Mouse (Mus musculus) cerebellum, adult 11 months (tissue): ENCODE measurements around the gene Tnfrsf13c.
A peak's percentile ranks its signal among the peaks of the same experiment; 100 is the strongest.

Experiments used
- DNase-seq: peaks from one replicate; pipeline ENCODE4 v3.0.0; 2022

Gene Tnfrsf13c

DNA sequence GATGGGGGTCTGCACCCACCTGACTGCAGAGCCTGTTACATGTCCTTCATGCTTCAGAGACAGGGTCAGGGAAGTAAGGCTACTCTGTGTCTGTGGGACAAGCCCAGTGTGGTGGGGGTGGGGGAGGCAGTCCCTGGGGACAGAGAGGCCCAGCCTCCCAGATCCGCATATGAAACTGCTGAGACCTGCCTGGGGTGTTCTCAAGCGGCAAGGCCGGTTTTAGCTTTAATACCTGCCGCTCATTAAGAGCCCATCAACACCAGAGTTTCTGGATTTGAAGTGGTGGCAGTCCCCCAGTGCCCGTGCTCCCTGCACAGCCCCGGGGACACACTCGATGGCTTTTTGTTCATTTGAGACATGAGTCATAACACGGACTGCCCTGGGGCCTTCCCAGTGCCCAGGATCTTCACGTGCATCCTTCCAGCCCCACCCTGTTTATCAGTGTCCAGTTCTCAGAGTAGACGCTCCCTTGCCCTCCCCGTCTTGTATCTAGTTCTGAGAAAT, 5.4 kb upstream of the Tnfrsf13c start:
- DNase-seq: no peak

DNA sequence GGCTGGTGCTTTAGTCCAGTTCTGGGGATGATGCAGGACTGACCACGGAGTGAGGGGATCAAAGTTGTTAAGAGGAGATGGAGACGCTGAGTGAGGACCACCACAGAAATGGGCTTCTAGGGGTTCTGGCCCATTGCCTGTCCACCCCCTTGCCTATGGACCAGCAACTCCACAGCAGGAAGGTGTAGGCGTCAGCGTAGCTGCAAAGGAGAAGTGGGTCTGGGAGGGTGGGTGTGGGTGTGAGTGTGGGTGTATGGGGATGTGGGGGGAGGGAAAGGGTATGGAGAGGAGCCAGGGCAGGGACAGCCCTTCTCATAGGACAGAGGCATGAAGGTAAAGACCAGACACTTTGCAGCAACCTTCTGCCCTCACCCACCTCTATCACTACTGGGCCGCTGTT, 1.6 kb upstream of the Tnfrsf13c start:
- DNase-seq: no peak

DNA sequence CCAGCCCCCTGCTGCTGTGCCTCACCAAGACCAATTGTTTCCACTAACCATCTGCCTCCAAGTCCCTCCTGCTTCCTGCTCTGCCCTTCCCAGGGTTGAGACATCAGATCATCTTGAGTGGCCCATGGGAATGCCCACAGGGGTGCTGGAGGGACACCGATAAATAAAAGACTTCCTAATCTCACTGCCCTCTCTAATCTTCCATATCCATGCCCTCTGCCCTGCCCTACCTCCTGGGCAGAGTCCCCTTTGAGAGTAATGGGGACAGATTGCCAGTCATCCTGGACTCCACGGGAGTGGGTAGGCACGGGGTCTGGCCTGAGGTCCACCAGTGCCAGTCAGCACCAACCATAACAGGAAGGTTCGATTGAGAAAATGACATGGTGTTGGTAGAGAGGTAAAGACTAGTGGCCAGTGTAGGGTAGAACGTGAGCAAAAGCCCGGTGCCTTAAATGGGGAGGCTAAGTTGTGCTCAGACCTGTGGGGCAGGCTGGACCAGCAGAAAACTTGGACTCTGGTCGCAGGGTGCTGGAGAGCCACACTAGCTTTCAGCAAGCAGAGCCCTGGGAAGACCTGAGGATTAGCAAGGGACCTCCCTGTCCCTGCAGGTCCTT, 540 bp upstream of the Tnfrsf13c start:
- no peak for DNase-seq

DNA sequence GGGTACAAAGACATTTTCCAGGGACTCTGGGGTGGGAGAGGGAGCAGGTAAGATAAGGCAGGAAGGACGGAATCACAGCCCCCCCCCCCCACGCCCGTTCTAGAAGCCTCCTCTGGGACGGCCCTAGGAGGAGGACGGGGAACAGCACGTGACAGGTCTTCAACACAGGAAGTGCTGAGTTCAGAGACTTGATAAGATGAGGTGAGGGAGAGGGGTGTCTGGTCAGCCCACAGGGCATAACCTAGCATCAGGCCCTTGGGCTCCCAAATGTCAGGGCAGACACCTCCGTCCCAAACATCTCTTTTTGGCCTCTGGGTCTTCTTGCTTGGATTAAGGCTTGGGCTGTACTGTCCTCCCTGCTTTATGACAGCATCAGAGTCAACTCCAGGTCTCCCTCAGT, 918 bp downstream of the Tnfrsf13c start:
- DNase-seq: no peak

DNA sequence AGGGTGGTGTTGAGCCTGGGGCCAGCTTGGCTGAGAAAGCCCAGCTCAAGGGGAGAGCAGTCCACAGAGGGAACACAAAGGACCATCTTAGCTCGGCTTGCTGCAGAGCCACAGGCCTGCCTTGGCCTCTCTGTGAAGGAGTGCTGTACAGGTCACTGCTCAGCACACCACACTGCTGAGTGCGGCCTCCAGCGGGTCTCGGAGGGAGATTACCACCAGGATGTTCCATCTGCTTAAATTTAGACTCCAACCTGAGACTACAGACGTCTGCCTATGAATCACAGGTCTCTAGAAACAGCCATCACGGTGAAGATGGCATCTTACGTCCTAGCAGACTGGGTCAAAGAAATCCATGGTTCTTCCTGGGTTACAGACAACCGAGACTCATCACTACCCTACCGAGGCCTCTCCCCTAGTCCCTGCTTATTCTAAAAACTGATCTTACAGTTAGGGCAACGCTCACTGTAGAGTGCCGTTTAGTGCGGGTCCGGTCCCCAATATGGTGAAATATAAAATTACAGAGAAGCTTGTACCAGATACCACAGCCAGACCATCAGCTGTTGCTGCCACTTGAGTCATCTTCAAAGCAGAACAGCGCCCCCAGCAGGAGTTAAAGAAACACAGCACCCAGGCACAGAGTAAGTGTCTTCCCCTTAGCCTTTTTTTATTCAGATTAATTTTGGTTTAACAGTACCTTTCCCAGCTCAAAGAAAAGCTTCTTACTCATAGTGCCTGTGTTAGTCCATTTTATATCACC, 2.9 kb downstream of the Tnfrsf13c start:
- DNase-seq: no peak

DNA sequence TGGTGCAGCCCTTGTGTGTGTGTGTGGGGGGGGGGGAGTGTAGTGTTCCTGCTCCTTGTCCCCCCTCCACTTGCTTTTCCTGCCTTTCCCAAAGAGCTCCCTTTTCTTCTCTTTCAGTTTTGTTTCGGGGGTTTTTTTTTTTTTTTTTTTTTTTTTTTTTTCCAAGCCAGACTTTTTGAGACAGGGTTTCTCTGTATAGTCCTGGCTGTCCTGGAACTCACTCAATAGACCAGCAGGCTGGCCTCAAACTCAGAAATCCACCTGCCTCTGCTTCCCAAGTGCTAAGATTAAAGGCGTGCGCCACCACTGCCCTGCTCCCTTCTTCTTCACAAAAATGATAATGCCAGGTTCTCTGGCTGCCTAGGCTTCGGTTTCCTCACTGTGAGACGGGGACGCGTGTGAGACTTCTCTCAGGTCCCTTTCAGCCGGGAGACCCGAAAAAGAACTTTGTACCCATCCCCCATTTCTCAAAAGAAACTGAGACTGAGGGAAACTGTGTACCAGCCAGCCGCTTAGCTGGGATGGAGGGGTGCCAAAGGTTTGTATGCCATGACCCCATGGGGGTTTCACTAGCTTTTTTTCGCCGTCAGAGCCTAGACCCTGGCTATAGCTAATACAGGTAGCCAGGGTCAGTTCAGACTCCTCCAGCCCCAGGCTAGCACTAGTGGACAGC, 4.0 kb downstream of the Tnfrsf13c start:
- no peak for DNase-seq

DNA sequence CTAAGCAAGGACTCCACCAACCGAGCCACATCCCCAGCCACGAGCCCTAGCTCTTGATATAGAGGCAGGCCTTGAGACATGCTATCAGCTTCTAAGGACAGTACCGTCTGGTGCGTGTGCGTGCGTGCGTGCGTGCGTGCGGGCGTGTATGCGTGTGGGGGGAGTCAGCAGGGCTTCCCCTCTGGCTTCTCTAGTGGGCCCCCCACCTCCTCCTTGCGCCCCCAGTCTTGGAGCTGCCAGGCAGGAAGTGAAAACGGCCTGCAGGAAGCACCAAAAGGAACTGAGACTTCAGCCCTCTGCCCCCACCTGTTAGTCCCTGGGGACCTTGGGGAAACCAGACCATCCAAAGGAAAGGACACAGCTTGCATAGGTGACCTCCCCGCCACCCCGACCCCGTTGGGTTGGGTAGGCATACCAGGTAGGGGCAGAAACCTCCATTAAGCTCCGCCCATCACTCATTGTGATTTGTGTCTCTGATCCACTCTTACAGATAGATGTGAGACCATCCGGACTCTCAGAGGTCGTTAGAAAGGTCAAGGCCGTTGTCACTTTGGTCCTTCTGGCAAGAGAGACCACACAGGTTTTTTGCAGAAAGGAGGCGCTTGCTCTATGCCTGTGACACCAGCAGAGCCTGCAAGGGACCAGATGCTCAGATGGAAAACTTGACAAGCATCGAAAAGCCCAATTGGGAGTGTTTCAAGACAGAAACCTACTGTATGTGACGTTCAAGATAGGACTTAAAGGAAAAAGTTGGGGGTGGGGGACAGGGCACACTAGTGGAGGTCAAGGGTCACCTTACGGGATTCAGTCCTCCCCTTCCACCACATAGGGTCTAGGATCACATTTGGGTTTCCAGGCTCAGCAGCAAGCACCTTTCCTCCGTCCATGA, 5.1 kb downstream of the Tnfrsf13c start:
- DNase-seq: no peak

DNA sequence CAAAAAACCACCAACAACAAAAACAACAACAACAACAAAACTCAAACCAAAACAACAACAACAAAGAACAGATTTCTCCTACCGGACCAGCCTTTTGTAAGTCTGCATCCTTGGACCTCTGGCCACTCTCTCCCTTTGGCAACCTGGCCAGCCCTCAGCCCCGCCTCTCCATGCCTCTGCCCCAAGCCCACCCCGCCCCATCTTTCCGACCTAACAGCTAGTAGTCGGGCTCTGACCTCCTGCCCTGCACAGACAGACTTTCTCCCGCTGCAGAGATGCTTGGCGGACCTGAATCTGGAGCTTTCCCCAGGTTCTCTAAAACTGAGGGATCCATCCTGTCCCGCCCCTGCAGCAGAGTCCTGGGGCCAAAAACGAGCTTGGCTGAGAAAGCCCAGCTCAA, 6.2 kb downstream of the Tnfrsf13c start:
- no peak for DNase-seq

DNA sequence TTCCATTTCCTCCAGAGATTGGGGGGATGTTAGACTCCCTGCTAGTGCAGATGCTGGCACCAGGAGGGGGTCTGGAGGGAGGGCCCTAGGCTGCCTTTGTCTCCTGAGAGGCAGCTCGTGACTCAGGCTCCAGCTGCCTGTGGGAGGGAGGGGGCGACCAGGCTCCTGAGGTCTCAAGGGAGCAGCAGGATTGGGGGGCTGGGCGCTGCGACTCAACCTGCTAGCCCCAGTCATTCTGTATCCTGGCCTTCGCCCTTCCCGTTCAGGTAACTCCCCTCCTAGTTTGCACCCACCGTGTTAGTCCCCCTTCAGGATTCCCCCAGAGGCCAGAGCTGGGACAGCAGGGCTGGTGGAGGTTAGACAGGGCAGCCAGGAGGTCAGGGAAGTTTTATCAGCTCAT, 7.1 kb downstream of the Tnfrsf13c start:
- DNase-seq: no peak

DNA sequence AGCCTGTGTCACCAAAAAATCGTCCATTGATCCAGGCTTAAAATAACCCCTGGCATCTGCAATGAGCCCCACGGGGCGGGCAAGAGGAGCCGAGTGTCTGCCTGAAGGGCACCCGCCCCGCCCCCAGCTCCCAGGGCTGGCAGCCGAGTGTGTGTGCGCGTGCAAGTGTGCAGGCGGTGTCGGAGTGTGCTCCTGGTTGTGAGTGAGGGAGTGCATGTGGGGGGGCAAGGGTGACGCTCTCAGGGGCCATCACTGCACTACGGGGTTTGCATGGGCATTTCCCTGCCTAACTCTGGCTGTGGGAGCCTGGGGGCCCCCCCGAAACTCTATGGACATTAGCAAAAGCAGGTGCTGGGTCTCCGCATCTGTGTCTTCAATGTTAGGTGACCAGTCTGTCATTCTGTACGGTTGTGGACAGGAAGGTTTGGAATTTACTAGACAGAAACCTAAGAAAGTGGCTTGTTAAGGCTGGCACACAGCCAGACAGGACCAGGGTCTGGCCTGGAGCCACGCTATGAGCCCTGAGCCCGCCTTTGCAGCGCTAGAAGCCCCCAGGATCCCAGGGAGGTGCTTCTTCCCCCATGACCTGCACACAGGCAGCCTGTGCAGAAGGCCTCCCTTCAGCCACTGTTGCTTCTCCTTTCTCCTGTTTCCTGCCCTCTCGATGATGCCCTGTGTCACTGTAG, 7.9 kb downstream of the Tnfrsf13c start:
- no peak for DNase-seq

DNA sequence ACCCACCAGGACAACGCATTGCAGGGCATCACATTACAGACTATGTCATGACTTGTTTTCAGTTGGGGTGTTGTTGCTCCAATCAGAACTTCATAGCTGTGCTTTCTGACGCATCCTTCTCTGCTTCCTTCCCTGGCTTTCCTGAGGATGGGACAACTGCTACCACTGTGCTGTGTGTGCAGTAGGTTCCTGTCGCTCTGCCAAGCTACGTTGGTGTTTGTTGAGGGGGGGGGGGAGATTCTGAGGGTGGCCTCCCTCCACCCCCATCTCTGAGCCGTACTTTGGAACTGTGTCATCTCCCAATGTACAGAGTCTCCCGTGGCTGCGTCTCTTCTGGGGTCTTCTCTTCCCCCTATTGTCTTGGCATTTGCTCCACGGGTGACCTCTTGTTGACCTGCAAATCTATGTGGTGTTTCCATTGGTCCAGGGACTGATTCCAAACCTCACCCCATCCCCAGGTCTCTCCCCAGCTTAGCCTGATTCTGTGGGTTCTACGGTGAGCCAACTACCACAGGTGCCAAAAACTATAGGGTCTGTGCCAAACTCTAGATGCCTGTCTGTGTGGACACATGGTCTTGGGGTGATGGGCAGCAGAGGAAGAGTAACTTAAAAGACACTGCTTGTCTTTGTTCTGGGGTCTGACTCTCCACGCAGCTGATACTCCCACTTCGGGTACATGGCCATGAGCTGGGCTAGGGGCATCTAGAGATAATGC, 8.7 kb downstream of the Tnfrsf13c start:
- DNase-seq: peak; percentile 69

DNA sequence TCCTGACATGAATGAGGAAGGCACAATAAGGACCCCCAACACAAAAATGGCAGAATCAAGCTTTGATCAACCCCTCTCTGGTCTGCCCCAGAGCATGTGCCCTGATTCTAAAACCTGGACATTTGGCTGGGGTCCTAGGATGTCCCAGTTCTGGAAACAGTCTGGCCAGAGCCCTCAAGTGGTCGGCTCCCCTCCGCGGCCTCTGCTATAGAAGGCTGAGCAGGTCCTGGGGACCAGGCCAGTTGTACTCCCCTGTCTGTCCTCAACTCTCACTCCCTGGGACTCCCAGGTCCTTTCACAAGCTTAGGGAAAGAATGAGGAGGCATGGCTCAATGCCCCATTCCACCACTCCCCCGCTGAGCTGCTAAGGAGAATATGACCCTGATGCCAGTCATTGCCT, 10.9 kb downstream of the Tnfrsf13c start:
- DNase-seq: no peak

DNA sequence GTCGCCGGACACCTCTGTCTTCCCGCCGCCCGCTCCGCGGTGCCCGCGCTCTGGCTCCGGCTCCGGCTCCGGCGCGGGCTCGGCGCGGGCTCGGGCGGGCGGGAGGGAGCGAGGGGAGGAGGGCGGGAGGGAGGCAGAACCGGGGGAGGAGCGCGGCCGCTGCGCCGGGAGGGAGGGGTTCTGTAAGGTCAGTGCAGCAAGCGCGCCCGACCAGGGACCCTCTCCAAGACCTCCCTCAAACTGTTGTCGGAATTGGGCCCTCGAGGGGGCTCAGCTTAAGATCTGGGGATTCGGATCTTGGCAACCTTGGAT, 11.5 kb downstream of the Tnfrsf13c start, which contains the start of gene Shisa8:
Gene Shisa8 (minus strand): TSS at position 64 of the 312 bp plus-strand sequence.
- DNase-seq: no peak

DNA sequence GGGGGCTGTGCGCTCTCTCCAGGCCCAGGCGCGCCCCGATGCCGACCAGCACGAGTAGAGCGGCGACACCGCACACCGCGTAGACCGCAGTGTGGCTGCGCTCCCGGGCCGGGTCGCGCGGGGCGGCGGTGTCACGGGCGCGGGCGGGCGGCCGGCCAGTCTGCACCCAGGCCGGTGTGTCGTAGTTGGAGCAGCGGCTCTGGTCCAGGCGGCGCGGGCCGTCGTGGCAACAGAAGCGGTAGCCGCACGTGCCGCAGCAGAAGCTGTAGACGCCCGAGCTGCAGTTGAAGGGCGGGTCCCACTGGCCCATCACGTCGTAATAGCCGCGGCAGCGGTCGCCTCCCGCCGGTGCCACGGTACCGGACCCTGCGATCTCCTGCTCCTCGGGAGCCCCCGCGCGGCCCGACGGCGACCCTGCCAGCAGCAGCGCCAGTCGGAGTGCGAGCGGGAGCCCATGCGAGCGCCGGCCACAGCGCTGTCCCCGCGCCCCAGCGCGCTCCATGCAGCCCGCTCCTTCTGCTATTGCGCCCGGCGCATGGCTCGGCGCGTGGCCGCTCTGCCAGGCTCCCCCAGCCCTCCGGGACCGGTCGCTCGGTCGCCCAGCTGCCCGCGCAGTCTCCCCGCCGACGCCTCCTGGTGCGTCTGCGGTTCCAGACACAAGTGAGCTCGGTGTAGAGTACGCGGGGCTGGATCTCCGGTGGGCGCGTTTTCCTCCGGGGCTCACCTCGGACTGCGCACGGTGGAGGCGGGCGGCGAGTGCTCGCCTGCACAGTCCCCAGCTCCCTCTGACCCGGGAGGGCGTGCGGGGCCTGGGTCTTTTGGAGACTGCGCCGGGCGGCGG, 12.0 kb downstream of the Tnfrsf13c start:
- DNase-seq: peak; percentile 65

DNA sequence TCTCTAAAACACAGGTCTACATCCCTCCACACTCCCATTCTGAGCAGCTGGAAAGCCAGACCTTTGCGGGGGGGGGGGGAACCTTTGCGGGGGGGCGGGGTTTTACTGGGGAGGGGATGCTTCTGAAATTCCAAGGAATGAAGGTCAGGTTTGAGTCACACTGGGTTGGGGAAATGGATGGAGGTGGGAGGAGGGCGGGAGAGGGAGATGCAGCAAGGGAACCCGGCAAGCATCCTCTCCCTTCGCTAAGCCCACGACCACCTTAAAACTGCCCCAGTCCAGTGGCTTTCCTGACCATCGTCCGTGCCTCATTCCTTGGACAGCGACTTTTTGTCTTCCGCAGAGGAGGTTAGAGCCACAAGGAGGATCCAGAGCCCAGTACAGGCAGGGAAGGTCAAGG, 12.9 kb downstream of the Tnfrsf13c start:
- no peak for DNase-seq

DNA sequence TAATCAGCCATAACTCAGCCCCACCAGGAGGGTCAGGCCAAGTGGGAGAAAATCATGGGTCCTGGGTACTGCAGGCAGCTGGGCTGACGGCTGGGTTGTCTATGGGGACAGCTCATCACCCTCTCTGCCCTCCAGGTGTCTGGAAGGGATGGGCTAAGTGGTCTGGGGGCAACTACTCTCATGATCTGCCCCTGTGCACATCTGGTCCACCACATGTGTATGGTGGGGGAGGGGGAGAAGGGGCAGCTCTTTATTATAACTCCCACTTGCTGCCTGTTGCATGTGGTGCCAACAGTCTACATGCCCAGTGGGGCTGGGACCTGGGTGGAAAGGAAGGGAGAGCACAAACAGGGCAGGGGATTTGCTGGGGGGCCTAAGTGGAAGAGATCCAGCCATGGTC, 13.4 kb downstream of the Tnfrsf13c start:
- DNase-seq: no peak

DNA sequence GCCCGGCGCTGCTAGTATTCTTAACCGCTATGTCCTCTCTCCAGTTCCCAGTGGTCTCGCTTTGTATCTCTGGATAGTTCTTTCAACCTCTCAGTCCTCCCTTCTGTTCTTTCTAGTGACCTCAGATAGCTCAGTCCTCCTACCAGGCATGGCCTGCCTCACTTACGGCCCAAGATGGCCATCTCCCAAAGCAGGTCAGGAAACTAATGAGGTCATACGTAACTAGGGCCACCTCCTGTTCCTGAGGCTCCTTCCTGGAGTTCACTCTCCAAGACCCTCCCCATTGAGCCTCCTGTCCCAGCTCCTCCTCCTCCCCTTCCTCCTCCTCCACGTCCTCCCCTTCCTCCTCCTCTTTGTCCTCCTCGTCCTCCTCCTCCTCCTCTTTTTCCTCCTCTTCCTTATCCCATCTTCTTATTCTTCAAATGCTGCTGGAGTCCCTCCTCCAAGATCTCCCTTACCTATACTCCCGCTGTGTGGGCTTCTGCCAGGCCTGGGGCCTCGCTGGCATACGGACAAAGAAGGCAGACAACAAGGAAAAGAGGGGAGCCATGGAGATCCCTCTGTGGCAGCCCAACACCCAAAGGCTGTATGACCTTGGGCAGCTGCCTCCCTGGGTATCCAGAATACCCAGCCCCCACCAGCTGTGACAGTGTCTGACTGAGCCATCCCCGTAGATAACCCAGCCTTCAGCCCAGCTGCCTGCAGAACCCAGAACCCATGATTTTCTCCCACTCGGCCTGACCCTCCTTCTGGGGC, 14.7 kb downstream of the Tnfrsf13c start:
- no peak for DNase-seq

DNA sequence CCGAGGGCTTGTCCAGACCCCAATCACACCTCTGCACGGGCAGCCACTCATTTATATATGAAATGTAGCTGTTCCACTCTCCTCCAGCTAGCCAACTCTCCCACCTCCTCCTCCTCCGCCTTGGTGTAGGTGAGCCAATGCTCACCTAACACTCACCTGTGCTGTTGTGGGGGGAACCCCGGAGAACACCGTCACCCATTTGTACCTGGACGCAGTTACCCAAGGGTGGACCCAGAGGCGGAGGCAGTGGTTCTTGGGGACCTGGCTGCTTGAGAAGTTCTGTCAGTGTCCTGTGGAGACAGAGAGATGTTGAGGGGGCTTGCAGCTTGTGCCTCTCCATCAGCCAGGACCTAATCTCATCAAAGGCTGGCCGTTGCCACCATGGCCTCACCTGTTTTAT, 15.9 kb downstream of the Tnfrsf13c start:
- no peak for DNase-seq

DNA sequence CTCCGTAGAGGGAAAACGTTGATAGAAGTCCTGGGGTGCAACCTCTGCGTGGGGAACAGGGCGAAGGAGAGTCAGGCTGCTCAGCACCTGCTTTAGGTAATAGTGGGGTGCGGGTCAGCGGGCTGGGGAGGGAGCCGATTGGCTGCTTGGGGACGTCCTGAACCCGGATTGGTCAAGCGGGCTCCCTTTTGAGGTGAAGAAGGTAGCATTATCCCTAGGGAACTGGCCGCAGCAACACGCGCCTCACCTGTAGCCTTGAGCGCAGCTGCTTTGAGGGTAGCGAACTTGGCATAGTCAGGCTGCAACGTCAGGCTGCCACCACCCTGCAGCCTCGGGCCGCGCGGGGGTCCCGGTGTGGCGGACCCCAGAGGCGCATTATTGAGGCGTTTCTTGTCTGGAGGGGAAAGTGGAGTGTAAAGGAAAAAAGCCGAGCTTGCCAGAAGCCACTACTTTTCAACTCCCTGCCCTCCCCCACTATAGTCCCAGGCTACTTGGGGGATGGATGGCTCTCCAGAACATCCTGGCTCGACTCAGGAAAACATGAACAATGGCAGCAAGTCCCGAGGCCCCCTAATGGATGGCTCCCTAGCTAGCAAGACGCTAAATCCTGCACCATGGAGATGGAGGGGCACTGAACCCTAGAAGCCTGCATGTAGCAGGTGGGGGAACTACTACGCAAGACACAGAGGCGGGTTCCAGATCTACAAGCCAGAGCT, 16.5 kb downstream of the Tnfrsf13c start:
- no peak for DNase-seq

DNA sequence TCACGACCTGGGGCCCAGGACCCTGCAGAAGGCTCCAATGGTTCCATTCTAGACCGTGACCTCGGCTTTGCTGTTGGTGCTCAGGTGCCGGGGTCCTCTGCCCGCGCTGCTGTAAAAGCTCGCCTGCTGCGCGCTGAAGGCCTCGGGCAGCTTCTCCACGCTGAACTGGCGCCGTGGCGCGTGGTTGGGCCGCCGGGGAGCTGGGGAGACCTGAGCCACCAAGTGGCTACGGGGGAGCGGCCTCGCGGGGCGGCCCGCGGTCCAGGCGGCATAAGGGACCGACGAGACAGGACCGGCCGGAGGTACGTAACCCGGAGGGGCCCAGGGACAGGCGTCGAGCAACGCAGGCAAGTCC, 17.1 kb downstream of the Tnfrsf13c start:
- DNase-seq: no peak
